Mouse (Mus musculus): ENCODE data around the gene Atg101.

The Atg101 gene

DNA sequence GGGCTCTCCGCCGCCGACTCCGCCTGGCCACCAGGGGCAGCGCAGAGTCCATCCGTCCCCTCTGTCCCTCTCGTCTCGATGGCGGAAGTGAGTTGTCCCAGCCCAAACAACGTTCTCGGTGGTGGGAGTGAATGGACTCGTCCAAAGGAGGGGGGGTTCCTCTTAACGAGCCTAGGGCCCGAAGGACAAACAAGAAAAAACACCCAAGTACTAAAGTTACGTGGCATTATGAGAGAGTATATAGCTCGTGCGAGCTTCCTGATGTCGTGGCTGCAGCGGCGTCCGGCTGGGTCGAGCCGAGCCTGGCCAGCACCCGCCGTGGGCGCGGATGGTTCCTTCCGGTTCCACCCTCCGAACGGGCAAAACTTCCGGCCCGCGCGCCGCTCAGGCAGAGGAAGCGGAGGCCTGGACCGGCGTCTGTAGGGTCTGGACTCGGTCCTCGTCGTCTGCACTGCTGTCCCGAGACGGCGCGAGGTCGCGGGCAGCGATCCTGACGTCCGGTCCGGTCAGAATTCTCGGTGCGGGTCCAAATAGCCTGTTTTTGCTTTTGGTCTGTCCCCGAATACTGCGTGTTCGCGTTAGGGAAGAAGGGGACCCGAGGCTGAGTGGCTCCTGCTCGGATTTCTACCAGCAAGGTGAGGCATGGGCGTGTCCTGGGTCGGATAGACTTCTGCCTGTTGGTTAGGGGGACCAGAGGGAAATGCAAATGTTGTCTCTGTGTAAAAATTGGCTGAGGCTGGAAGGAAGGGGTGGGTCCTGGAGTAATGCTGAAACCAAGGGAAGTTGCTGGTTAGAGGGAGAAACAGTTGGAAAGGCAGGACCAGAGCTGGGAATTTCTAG, at the start of gene Atg101:
Gene Atg101, plus strand, starts transcription at position 362 of the 840 bp plus-strand sequence.
- DNase-seq (ENCODE audit: low read depth, low spot score) = peak; percentile 95

DNA sequence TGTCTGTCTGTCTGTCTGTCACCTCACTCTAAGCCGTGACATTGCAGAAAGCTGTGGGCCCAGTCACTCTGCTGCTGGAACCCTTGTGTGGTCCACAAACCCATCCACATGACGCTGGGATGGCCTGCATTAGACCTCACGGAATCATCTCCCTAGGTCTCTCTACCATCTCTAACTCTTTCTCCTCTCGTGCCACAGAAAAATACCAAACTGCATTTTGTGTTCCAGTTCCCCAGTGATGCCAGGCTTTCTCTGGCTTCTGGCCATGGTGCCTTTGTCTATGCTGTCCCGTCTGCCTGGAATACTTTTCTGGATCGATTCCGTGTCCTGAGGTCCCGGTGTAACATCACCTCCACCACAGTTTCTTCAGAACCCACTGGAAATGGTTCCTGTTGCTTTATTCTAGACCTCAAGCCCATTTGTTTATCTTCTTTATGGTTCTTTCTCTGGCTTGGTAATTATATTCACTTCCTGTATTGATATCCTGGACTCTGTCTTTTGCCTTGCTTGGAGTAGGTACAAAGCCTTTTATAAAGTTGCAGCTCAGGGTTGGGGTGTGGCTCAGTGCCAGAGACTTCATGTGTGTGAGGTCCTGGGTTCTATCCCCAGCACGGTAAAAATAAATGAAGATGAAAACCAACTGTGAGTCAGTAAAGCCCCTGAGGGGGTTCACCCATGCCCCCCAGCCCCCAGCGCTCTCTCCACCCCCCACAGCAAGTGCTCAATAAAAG, 49.3 kb upstream of the Atg101 start:
- DNase-seq (ENCODE audit: low read depth, low spot score) = no peak

DNA sequence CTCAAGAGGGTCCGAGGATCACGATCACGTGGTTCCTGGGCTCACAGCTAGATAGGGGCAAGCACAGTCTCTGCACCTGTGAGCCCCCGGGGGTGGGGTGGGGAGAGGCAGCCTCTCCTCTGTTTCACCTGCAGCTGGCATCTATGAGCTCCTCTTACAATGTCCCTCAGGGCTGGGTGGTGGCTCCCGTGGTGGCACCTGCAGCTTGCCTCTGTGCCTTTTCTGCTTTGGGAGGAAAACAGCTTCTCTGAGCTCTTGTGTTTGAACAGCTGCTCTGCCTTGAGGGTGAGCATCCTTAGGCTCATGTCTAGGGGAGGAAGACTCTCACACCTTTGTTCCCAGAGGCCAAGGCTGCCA, 48.8 kb upstream of the Atg101 start:
- DNase-seq (ENCODE audit: low read depth, low spot score) = no peak

DNA sequence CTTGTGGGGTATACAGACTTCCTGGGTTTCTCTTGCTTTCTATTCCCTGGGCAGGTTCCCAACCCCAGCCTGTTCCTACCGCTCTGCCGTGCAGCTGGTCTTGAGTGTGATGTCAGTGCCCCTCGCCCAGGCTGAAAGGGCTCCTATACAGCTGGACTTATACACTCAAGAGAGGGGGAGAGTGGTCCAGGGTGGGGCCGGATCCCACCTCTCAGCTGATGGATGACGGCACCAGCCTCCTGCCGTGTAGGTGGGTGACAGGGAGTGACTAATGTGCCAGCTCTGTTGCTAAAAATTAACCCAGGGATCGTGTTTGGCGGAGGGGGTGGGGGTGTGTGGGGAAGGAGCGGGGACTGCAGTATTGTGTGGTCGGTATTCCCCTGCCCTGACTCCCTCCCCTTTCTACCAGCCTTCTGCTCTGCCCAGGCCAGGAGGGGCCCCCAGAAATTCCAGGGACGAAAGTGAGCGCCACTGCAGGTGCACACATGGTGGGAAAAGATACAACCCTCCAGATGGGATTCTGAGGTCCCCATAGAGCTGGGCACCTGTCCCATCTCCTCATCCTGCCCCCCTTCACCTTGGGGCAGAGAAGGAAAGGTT, 48.2 kb upstream of the Atg101 start:
- no peak for DNase-seq (ENCODE audit: low read depth, low spot score)

DNA sequence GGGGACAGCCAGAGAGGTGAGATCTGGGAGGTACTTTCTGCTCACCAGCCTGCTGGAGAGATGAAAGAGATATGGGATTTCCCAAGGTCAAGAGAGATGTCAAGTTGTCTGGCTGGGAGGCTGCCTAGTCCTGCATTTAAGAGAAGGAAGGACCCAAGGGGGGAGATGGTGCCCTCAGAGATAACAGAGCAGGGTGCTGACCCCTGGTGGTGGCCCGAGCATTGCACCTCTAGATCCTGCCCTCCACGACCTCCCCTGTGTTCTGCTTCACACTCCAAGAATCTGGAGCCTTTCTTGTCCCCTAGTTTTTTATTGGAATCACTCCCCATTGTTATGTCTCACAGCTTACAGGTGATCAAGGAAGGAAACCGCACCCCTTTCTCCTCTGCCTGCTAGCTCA, 47.2 kb upstream of the Atg101 start:
- peak; percentile 68 for DNase-seq (ENCODE audit: low read depth, low spot score)

DNA sequence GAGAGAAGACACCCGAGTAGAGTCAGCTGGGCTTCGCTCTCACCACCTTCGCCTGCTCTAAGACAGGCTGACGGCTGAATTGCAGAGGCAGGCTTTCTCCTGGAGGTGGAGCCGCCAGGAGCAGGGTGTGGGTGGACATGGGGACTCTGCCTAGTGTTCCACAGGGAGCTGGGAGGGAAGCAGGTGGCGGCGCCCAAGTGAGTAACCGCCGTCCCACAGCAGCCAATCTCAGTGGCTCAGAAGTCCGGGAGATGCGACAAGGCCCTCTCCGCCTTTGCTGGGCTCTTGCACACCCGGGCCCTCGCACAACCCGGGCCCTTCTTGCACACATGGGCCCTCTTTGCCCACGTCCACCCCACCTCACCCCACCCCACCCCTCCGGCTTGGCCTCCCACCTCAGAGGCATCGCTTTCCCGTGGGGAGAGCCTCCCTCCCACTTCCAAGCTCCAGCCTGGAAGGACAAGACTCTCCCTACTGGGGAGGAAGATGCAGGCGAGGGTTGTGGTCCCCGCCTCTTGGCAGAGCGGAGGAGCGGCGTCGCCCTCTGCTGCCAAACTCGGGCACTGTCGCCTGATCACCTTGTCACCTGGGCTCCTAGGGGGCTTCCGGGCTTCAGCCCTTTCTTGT, 45.1 kb upstream of the Atg101 start:
- DNase-seq (ENCODE audit: low read depth, low spot score) = peak; percentile 69

DNA sequence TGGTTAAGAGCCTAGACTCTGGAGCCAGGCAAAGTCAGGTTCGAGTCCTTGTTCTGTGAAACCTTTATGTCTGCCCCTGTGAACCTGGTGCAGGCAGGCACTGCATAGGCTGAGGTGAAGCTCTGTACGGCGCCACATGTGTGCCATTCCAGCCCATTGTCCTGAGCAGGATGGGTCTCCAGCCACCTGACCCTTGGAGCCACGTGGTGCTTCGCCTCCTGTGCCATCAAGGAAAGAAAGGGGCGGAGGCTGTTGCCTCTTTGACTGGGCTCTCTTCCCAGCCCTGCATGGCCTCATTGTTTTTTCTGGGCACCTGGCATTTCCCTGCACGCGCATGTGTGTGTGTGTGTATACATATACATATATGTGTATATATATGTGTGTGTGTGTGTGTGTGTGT, 44.3 kb upstream of the Atg101 start:
- no peak for DNase-seq (ENCODE audit: low read depth, low spot score)

DNA sequence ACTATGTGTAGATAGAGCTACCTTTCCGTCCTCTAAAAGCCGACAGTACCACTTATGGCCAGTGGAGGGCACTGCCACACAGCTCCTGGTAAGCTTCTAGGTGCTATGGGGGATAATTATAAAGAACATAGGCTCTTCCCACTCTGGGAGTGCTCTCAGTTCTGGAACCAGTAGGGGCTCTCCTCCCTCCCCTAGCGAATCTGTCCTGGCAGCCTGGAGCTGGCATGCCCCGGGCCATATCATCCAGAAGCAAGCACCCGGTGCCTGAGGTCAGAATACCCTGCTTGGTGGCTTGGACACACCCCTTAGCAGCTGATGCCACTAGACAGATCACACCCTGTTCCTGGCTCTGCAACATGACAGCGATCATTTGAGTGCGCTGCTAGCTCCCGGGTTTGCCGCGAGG, 43.3 kb upstream of the Atg101 start:
- DNase-seq (ENCODE audit: low read depth, low spot score) = peak; percentile 86

DNA sequence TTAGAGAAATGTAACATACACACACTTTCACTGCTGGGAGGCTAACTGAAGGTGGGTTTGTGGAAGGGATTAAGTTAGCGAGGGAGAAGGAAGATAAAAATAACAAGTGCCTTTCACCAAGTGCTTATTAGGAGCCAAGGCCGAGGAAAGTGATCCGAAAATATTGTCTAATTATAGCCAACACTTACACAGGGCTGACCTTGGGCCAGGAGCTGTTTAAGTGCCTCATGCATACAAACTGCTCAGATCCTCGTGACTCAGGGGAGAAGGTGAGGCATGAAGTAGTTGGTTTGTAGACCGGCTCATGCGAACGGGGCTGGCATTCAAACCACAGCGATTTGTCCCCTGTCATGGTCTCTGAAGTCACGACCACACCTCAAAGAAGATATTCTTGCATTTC, 42.8 kb upstream of the Atg101 start:
- no peak for DNase-seq (ENCODE audit: low read depth, low spot score)

DNA sequence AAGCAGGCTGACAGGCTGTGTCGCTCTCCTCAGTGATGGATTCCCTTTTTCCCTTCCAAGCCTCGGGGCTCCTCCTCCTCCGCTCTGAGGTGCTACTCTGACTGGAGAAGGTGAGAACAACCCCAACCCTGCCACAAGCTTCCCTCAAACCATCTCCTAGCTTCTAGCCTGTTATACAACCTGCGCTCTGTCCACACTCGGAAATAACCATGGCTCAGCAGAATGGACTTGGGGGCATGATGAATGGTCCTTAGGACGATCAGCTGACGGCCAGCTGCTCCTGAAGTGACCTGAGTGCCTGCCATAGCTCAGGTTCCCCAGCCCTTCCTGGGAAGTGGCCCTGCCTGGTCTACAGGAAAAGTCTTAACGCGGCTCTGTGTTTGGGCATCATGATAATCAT, 42.2 kb upstream of the Atg101 start:
- no peak for DNase-seq (ENCODE audit: low read depth, low spot score)

DNA sequence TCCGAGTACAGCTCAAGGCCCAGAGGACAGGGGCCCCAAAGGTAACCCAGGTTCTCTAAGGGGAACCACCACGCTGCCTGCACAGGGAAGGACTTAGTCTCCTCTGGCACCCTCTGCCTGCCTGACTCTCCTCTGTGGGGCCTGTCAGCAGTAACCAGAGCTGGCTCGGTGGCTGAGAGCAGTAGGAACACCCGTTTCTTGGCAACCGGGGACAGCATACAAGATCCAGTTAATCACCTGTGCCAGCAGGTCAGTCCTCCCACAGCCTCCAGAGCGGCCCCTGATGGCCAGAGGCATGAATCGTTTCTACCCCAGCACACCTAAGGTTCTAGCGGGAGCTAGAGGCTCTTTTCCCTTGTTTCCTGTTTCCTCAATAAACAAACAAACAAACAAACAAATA, 41.4 kb upstream of the Atg101 start:
- DNase-seq (ENCODE audit: low read depth, low spot score) = peak; percentile 66

DNA sequence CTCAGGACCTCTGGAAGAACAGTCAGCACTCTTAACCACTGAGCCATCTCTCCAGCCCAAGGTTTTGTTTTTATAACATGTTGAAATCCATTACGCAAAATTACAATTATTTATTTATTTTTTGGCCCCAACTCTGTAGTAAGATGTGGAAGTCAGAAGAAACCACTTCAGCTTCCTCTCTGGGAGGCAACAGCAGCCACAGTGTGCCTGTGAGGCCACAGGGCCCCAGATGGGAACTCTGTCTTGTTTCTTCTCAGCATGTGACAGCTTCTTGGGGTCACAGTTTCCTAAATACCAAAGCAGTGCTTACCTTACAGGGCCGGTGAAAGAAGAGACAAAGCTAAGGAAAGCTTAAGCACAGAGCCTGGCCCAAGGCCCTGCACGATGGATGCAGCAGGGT, 40.1 kb upstream of the Atg101 start:
- DNase-seq (ENCODE audit: low read depth, low spot score) = no peak

DNA sequence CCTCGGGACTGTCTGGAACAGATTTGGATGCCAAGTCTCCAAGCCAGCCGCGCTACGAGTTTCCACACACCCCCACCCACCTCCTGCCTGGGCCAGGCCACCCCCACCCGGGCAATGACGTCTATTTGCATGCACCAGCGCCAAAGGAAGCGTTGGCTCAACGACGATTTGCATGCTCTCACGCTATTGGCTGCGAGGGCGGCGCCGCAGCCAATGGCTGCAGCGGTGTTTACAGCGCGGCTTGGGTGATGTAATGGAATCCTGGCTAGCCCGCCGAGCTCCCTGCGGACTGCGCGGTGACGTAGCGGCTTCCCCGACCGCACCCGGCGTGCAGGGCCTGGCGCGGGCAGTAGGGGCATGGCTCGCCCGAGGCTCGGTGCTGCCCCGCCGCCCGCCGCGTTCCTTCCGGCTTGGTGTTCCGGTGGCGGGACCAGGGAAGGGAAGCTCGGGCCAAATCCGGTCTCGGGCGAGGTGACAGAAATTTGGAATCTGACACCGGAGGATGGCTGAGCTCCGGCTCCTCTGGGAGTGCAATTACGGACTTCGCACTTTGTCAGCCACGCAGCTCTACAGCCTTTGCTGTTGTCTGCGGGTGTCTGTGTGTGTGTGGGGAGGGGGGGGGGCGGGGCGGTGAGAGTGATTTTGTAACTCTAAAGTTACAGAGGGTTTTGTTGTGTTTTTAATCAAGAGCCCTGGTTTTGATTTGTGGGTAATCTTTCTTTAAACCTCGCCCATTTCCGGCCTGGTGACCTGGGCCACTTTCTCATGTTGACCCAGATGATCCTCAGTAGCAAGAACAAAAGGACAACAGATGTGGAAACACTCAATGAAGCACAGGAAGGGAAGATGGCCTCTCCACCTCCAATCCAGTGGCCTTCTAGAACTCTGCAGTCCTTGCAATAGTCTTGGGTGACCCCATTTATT, 37.6 kb upstream of the Atg101 start:
- DNase-seq (ENCODE audit: low read depth, low spot score) = peak; percentile 99

DNA sequence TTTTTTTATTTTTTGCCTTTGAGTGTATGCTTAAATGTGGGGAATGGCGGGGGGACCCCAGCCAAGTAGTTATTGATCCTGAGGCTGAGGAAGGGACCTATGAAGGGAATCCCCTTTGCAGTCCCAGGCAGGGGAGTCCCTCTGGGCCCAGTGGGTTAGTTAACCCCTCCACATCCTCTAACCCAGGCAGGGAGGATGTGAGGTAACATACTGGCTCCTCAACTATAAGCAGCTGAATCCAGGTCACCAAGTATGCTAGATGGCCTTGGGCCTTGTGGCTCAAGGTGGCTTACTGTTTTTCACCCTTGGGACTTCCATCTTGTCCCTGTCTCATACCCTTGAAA, 36.9 kb upstream of the Atg101 start:
- DNase-seq (ENCODE audit: low read depth, low spot score) = no peak

DNA sequence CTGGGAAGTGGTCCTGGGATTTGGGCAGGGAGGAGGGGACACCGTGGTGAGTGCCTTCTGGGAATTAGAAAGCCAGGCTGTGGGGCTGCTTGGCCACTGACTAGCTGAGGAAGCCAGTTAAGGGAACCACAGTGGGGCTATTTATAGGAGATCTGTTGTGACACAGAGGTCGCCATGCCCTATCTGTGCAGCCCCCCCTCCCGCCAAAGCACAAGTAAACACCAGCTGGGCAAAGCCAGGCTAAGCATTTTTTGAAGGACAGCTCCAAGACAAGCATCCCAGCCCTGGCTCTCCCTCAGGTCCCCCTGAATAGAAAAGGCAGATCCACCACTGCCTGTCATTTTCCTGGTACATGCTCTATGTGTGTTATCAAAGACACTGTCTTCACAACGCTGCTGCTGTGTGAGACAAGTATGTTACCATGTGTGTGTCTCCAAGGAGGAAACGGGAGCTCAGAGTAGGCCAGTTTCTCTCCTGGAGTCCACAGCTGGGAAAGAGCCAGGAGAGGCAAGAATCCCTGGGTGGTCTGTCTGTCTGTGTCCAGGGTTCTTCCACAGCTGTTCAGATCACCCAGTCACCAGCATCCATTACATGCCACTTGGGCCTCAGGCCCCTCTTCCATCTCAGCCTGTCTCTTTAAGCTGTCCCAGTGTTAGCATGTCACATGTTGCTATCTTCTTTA, 35.9 kb upstream of the Atg101 start:
- DNase-seq (ENCODE audit: low read depth, low spot score) = no peak

DNA sequence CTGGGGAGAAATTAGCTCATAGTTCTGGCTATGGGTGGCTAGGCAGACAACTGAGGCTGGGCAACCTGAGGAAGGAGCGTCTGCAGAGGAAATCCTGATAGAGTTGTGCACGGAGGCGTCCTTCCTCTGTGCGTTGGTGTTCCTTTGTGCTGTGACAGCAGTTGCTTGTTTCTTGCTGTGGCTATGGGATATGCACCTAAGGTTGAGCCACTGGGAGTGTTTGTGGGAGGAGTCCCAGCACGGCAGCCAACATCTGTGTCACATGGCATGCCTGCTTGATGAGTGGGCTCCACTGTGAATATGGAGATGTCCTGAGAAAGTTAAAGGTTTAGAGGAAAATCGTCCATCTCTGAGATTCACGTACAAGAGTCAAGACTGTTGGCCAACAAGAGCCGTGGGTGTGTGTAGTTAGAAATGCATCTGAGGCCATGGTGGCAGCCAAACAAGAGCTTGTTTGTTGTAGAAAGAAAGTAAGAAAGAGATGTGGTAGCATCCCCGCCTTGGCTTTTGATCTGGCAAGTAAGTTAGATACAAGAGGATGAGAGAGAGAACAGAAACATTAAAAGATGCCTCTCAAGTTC, 33.8 kb upstream of the Atg101 start:
- no peak for DNase-seq (ENCODE audit: low read depth, low spot score)

DNA sequence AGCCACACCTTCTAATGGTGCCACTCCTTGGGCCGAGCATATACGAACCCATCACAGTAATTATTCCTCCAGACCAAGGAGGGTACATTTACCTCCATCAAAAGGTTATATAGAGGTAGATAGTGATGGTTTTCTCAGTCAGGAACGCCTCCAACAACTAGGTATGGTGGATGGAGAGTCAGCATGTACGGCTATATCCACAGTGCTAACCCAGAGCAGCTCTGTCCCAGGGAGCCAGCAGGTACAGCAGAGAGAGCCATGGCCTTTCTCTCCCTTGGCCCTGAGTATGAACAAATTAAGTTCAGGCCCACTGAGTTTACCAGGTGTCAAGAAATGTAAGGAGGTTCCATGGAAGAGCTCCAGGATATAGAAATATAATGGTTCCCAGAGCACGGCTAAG, 32.1 kb upstream of the Atg101 start:
- DNase-seq (ENCODE audit: low read depth, low spot score) = no peak

DNA sequence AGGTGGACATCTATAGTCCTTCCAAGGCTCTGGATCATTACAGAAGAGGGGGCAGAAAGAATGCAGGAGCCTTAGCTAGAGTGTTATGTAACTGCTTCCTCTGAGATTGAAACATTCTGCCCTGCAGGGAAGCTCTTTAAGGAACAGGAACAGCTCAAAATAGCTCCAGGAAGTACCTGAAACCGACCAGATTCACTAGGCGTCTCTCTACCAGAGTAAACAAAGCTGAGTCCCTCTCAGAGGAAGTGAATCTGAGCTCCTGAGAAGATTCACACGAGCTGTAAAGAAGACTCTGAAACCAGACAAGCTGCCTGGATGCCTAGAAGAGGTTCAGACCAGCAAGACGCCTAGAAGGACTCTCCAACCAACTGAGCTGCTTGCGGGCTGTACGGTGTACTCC, 31.5 kb upstream of the Atg101 start:
- no peak for DNase-seq (ENCODE audit: low read depth, low spot score)

DNA sequence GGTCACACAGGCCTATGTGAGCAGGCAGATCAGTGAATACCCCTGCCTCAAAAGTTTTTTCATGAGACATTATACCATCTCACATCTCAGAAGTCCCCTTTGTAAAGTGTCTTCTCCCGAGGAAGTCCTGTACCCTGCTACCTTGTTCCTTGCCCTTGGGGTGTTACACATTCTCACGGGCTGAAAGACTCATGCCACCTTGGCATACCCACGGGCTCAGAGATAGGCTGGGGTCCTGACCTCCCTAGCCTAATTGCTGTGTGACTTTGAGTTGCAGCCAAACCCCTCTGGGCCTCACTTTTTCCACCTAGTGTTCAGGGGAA, 30.5 kb upstream of the Atg101 start:
- DNase-seq (ENCODE audit: low read depth, low spot score) = no peak
